Mouse (Mus musculus) forebrain, embryonic 16.5 days (tissue): Measurements from ENCODE around the gene Cnga3. TPM values are rescaled to one million over a fixed set of nuclear protein-coding genes. Genes with fewer than 3 reads are reported as not detected.

Source experiments
- ATAC-seq: fragments of 200-750 bp; cut with Nextera tagmentation; 2 replicates; pipeline ENCODE4 v1.8.0; 2017; ENCODE audit warnings: mild to moderate bottlenecking, moderate library complexity
- H3K27ac ChIP-seq: fragments of 300-500 bp; sonication (generic); 2 replicates; pipeline ENCODE4 v1.5.1; 2014; ENCODE audit warnings: low read length, control low read depth
- H3K27me3 ChIP-seq: fragments of 300-500 bp; sonication (generic); replicated peaks from 2 replicates; pipeline ENCODE4 v1.6.1; 2014; ENCODE audit warnings: low read length; ENCODE audit not compliant: control insufficient read depth, insufficient read depth
- H3K36me3 ChIP-seq: fragments of 300-500 bp; sonication (generic); 2 replicates; pipeline ENCODE4 v1.6.1; 2014; ENCODE audit not compliant: control insufficient read depth, insufficient read depth
- H3K4me1 ChIP-seq: fragments of 300-500 bp; sonication (generic); replicated peaks from 2 replicates; pipeline ENCODE4 v1.6.1; 2014; ENCODE audit warnings: low read length; ENCODE audit not compliant: control insufficient read depth, insufficient read depth
- H3K4me2 ChIP-seq: fragments of 300-500 bp; sonication (generic); 2 replicates; pipeline ENCODE4 v1.6.1; 2014; ENCODE audit warnings: mild to moderate bottlenecking, low read length, control low read depth
- H3K4me3 ChIP-seq: fragments of 300-500 bp; sonication (generic); replicated peaks from 2 replicates; pipeline ENCODE4 v1.5.1; 2014; ENCODE audit warnings: mild to moderate bottlenecking, low read length, control low read depth
- H3K9ac ChIP-seq: fragments of 300-500 bp; sonication (generic); replicated peaks from 2 replicates; pipeline ENCODE4 v1.6.1; 2014; ENCODE audit warnings: low read depth, low read length, control low read depth
- H3K9me3 ChIP-seq: fragments of 300-500 bp; sonication (generic); 2 replicates; pipeline ENCODE4 v1.6.1; 2016; ENCODE audit warnings: low read length; ENCODE audit not compliant: control insufficient read depth
- WGBS: fragments of 180-500 bp; shearing (Covaris S2); extraction: QIAGEN DNeasy Blood & Tissue Kit; methylation state at CpG from one replicate; pipeline ENCODE4 v1.1.7; 2014; 5-methylcytosine and 5-hydroxymethylcytosine counted together
- polyA plus RNA-seq: library from polyadenylated mRNA; unstranded; fragments of >200 nt; fragmentation: Nextera tagmentation; extraction: Ambion mirVana; gene quantifications from 2 replicates; pipeline ENCODE4 v1.2.1, GENCODE M21; 2015

Gene Cnga3
- polyA plus RNA-seq = 0.06 and 0.23 TPM in 2 replicates

DNA sequence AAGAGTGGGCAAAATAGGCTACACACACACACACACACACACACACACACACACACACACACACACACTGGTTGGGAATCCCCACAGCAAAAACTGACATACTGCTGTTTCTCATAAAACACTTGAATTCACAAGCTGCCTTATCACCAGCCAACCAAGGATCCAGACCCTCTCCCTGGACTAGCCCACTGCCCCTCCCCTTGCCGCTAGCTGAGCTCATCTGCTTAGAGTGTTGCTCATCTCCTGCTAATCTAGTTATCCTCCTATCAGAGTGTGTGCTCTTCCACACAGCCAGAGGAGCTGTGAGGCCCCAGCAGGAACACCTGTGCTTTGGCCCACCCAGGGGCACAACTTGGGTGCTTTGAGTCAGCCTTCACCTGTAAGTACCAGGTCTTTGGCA is at the start of gene Cnga3:
TSS of gene Cnga3 (plus strand) at position 291 of the 400 bp plus-strand sequence.
- H3K9ac ChIP-seq = no peak within 1 kb of the TSS
- ATAC-seq = no peak
- H3K27ac ChIP-seq = no peak within 1 kb of the TSS
- H3K4me2 ChIP-seq = no peak within 1 kb of the TSS
- WGBS = 54% methylated on average over 1 of the region's 1 CpGs
- H3K4me1 ChIP-seq = peaks cover 3% of the 10 kb centered on the region; the same call in 1 of the 2 replicates
- no peaks in the 10 kb centered on the region for H3K36me3 ChIP-seq
- H3K9me3 ChIP-seq = no peaks in the 10 kb centered on the region
- no peak within 1 kb of the TSS for H3K4me3 ChIP-seq
- 0 out of 2 replicates have a peak, but pooled peaks cover 2% of the 10 kb centered on the region for H3K27me3 ChIP-seq

GRCm38 (mm10) chr1:37166066-37166465 is 48.2 kb upstream of the Cnga3 start:
- Histone ChIP-seq H3K4me1 (no peaks in the 10 kb centered on the region), H3K9ac (no peak overlapping the region), H3K4me2 (no peak overlapping the region), H3K27me3 (no peaks in the 10 kb centered on the region), H3K9me3 (no peaks in the 10 kb centered on the region; the same call in 1 of the 2 replicates), H3K27ac (no peak overlapping the region), H3K36me3 (no peaks in the 10 kb centered on the region), H3K4me3 (no peak overlapping the region)
- ATAC-seq = no peak
- 11% methylated on average over 6 of the region's 6 CpGs for WGBS

DNA sequence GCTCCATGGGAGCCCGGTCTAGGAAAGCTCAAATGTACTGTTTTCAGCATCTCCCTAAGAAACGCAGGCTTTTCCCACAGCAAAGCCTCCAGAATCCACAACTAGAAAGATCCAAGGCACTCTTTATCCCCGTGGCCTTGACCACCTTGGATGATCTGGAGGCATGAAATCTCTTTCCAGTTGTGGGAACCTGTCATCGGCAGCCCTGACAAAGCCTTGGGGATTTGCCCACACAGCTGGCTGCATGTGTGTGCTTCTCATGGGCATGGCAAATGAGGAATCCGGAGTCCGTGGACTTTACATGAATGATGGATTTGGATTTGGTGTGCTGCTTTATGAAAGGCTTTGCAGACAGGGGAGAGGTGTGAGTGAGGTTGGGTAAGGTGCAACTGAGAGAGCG is 46.3 kb upstream of the Cnga3 start:
- Histone ChIP-seq H3K9ac (no peak overlapping the region), H3K4me2 (no peak overlapping the region), H3K9me3 (no peaks in the 10 kb centered on the region), H3K36me3 (no peaks in the 10 kb centered on the region), H3K4me3 (no peak overlapping the region), H3K4me1 (no peaks in the 10 kb centered on the region), H3K27ac (no peak overlapping the region), H3K27me3 (no peaks in the 10 kb centered on the region)
- no peak for ATAC-seq
- WGBS = 85% methylated on average over 7 of the region's 7 CpGs

DNA sequence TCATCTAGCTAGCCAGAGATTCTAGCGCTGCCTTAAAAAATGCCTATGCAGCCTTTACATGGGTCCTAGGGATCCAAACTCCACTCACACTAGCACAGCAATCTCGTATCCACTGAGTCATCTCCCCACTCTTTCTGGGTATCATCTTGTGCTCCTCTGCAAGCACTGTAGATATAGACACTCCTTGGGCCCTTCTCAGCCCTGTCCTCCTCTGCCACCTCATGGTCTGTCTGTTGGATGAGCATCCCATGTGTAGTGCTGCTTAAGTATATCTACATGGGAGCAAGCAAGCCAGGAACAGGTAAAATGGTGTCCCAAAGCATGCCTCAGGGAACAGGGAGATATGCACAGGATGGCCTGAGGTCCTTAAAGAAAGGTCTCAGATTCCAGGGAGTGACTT is 36.4 kb upstream of the Cnga3 start:
- no peak overlapping the region for H3K4me2 ChIP-seq
- H3K9ac ChIP-seq = no peak overlapping the region
- H3K9me3 ChIP-seq = no peaks in the 10 kb centered on the region
- H3K36me3 ChIP-seq = no peaks in the 10 kb centered on the region
- 82% methylated on average over 2 of the region's 2 CpGs for WGBS
- no peak overlapping the region for H3K27ac ChIP-seq
- no peak overlapping the region for H3K4me3 ChIP-seq
- H3K4me1 ChIP-seq = no peaks in the 10 kb centered on the region
- no peak for ATAC-seq
- no peaks in the 10 kb centered on the region for H3K27me3 ChIP-seq

DNA sequence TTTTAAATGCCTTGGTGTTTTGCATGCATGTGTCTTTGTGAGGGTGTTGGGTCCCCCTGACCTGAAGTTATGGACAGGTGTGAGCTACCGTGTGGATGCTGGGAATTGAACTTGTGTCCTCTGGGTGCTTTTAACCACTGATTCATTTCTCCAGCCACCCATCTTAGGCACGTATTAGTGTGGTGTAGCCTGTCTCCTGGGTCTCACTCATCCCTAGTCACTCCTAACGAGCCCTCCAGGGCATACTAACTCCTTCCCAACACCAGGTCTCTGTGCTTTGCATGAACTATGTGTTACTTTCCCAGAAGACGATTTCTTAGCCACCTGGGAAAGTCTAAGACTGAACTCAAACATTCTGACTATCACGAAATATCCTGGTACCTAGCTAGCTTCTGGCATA is 34.4 kb upstream of the Cnga3 start:
- H3K4me3 ChIP-seq = no peak overlapping the region
- 68% methylated on average over 5 of the region's 5 CpGs for WGBS
- no peak for ATAC-seq
- H3K9ac ChIP-seq = no peak overlapping the region
- no peaks in the 10 kb centered on the region for H3K27me3 ChIP-seq
- no peaks in the 10 kb centered on the region for H3K36me3 ChIP-seq
- no peaks in the 10 kb centered on the region for H3K9me3 ChIP-seq
- H3K4me2 ChIP-seq = no peak overlapping the region
- H3K27ac ChIP-seq = no peak overlapping the region
- H3K4me1 ChIP-seq = no peaks in the 10 kb centered on the region

GRCm38 (mm10) chr1:37187050-37187449 is 27.2 kb upstream of the Cnga3 start:
- no peak overlapping the region for H3K4me2 ChIP-seq
- H3K9ac ChIP-seq = no peak overlapping the region
- no peaks in the 10 kb centered on the region for H3K4me1 ChIP-seq
- H3K27ac ChIP-seq = no peak overlapping the region
- no peaks in the 10 kb centered on the region for H3K27me3 ChIP-seq
- ATAC-seq = no peak
- H3K9me3 ChIP-seq = no peaks in the 10 kb centered on the region
- no peak overlapping the region for H3K4me3 ChIP-seq
- no peaks in the 10 kb centered on the region for H3K36me3 ChIP-seq
- 46% methylated on average over 6 of the region's 6 CpGs for WGBS

DNA sequence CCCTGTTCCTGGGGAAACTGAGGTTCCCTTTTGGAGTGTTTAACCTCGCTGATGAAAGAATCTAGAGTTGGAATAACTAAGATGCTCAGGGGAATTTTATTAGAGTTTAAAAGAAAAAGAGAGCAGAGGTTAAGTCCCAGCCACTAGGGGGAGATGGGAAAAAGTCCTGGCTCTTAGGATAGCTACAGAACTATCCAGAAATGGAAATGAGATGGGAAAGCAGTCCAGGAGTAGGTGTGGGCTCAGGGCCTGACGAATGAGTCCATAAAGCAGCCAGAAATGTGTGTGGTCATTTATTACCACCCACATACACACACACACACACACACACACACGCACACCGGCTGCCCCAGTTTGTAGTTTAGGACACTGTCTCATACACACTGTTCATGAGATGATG is 19.6 kb upstream of the Cnga3 start:
- ATAC-seq = no peak
- no peak overlapping the region for H3K4me2 ChIP-seq
- H3K27me3 ChIP-seq = no peaks in the 10 kb centered on the region
- no peak overlapping the region for H3K9ac ChIP-seq
- H3K4me3 ChIP-seq = no peak overlapping the region
- 49% methylated on average over 4 of the region's 4 CpGs for WGBS
- no peaks in the 10 kb centered on the region for H3K9me3 ChIP-seq
- no peaks in the 10 kb centered on the region for H3K36me3 ChIP-seq
- no peaks in the 10 kb centered on the region for H3K4me1 ChIP-seq
- no peak overlapping the region for H3K27ac ChIP-seq

GRCm38 (mm10) chr1:37201406-37201805 is 12.8 kb upstream of the Cnga3 start:
- no peak overlapping the region for H3K27ac ChIP-seq
- no peaks in the 10 kb centered on the region for H3K36me3 ChIP-seq
- H3K4me2 ChIP-seq = no peak overlapping the region
- H3K27me3 ChIP-seq = no peaks in the 10 kb centered on the region
- no peak overlapping the region for H3K4me3 ChIP-seq
- no peaks in the 10 kb centered on the region for H3K4me1 ChIP-seq
- no peaks in the 10 kb centered on the region for H3K9me3 ChIP-seq
- 92% methylated on average over 4 of the region's 4 CpGs for WGBS
- ATAC-seq = no peak
- no peak overlapping the region for H3K9ac ChIP-seq

GRCm38 (mm10) chr1:37207743-37208142 is 6.5 kb upstream of the Cnga3 start:
- H3K9me3 ChIP-seq = no peaks in the 10 kb centered on the region
- no peaks in the 10 kb centered on the region for H3K27me3 ChIP-seq
- H3K4me1 ChIP-seq = no peaks in the 10 kb centered on the region
- 48% methylated on average over 8 of the region's 8 CpGs for WGBS
- no peak for ATAC-seq
- H3K36me3 ChIP-seq = no peaks in the 10 kb centered on the region
- H3K9ac ChIP-seq = no peak overlapping the region
- no peak overlapping the region for H3K27ac ChIP-seq
- no peak overlapping the region for H3K4me3 ChIP-seq
- no peak overlapping the region for H3K4me2 ChIP-seq

DNA sequence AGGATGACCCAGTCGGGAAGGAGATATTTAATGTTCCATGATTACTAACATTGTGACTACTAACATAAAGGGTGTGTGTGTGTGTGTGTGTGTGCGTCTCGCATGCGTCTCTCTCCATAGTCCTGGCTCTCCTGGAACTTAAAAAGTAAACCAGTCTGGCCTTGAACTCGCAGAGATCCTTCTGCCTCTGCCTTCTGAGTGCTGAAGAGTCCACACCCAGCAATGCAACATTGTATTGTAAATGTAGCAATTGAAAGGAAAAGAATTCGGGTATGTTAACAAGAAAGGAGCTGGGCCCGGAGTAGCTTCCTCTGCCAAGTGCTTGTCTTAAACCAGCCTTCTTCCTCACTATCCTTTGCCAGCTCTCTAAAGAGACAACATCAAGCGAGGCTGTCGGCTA is 1.9 kb upstream of the Cnga3 start:
- H3K4me2 ChIP-seq = no peak overlapping the region
- no peak for ATAC-seq
- no peak overlapping the region for H3K4me3 ChIP-seq
- WGBS = 86% methylated on average over 9 of the region's 9 CpGs
- H3K27ac ChIP-seq = no peak overlapping the region
- no peaks in the 10 kb centered on the region for H3K36me3 ChIP-seq
- no peaks in the 10 kb centered on the region for H3K4me1 ChIP-seq
- 0 out of 2 replicates have a peak, but pooled peaks cover 1% of the 10 kb centered on the region for H3K27me3 ChIP-seq
- no peaks in the 10 kb centered on the region for H3K9me3 ChIP-seq
- H3K9ac ChIP-seq = no peak overlapping the region
